Mouse (Mus musculus) granulocyte monocyte progenitor cell, adult 5-6 weeks (primary cell): Measurements from ENCODE around the gene Mnat1. TPM values are rescaled to one million over a fixed set of nuclear protein-coding genes. Genes with fewer than 3 reads are reported as not detected.

Experiments
- ATAC-seq: replicated peaks from 2 replicates; pipeline ENCODE4 v1.8.0; 2016; ENCODE audit warnings: mild to moderate bottlenecking, moderate TSS enrichment, inconsistent platforms; ENCODE audit not compliant: poor library complexity, severe bottlenecking
- total RNA-seq, 2 experiments: library from RNA; stranded (forward) in 1 of 2; stranded (reverse) in 1 of 2; fragments of 200-712, 200-1000 nt in 1 of 2; fragments of >200 nt in 1 of 2; fragmentation: Nextera tagmentation in 1 of 2; gene quantifications; 2 replicates each; pipeline ENCODE4 v1.2.3; 2014 to 2017

Mnat1 gene
- total RNA-seq, 2 experiments from 2014 or later, result 13.5 to 34.0 TPM

DNA sequence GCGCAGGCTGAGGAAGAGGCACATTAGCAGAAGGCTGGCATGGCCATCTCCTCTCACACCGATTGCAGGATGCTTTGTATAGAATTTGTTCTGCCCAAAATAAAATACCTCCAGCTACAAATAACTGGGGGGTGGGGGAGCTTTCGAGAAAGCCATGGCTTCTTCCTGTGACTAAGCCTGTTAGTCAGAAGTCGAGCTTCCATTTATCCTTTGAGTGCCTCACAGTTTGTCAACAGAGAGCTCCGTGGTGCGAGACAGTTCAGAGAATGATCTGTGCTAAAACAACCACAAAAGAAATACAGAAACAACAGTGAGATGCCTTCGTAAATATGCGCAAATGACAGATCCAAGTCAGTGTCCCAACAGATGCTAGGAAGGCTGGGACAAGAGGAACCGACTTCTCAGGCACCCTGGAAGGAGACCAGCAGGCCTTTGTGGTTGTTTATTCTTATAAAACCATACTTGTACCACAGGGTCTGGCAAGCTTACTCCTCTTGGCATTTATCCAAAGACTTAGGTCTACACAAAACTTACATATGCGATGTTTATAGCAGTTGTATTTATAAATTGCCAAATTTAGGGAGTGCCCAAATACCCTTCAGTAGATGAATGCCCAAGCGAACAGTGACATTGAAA lies 172.1 kb downstream of the Mnat1 start:
- ATAC-seq, result no peak

DNA sequence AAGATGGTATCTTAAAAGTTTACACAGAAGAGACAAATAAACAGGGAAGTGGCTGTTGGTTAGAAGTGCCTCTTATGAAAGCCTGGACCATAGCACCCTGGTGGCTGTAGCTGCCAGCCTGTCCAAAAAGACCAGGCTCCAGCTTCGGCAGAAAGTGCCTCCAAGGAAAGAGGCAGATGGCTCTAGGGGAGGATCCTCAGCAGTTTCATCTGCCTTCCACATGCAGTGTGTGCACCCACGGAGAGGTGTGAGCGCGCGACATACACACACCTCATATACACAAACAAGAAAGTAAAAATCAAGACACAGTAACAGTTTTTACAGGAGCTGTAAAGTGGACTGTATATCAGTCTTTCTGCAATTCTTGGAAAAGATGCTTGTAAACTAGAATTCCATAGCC lies 175.1 kb downstream of the Mnat1 start:
- ATAC-seq, result no peak

DNA sequence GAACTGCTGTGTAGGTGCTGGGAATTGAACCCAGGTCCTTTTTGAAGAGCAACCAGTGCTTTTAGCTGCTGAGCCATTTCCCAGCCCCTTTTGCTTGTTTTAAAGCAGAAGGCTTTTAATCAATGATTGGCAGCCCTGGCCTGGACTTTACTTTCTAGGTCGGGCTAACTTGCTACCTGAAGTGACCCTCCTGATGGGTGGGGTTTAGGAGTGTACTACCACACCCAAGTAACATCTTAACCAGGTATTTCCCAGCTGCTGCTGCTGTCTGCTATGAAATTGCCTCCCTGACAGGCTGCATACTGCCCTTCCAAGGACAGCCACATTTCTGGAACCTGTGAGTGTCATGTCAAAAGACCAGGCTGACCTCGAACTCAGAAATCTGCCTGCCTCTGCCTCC lies 177.0 kb downstream of the Mnat1 start:
- no peak for ATAC-seq

DNA sequence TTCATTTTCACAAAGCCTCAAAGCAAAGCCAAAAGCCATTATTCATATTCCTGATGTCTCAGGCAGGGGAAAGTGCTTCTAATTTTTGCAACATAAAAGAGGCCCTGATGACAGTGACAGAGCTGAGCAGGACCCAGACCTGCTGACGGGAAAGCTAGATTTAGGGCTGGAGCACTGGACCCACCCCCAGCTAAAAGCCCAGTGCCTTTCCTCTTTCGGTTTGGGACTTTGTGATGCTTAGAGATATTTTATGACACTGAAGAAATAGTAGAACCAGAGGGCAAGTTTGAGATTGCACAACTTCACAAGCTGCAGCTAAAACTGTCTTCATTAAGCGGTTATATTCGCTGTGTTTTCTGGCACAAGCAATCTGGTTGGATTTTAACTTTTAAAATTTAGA lies 181.1 kb downstream of the Mnat1 start:
- peak; percentile 97 for ATAC-seq

DNA sequence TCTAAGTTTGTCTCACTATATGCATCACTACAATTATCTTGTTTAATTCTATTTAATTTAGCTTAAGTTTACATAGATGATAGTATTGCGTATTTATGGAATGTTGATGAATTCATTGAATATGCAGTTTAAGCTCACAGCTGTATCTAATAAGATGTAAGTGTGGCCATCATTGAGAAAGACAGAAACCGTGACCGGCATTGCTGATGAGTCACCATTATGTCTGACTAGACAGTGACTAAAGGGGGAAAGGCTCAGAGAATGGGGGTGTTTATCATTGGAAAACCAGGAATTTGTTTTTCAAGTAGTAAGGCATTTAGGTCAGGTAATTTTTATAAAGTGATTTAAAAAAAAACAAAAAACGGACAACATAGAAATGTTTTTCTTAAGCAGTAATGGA lies 184.2 kb downstream of the Mnat1 start:
- ATAC-seq, result no peak

DNA sequence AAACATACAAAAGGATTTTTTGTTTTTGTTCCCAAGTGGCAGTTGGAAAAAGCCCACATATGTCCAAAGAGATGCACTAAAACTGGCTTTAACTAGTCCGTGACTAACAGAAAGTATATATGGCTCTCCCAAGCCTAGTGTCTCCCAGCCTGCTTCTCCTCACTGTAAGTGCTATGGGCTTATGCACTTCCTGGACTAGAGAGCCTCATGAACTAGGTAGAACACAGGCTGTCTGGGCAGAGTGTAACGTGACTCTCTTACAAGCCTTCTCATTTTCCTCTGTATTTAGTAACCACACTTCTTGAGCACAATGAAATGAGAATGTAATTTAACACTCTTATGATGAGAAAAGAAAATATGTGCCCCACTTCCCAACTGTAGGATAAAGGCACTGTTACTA lies 185.2 kb downstream of the Mnat1 start:
- no peak for ATAC-seq

DNA sequence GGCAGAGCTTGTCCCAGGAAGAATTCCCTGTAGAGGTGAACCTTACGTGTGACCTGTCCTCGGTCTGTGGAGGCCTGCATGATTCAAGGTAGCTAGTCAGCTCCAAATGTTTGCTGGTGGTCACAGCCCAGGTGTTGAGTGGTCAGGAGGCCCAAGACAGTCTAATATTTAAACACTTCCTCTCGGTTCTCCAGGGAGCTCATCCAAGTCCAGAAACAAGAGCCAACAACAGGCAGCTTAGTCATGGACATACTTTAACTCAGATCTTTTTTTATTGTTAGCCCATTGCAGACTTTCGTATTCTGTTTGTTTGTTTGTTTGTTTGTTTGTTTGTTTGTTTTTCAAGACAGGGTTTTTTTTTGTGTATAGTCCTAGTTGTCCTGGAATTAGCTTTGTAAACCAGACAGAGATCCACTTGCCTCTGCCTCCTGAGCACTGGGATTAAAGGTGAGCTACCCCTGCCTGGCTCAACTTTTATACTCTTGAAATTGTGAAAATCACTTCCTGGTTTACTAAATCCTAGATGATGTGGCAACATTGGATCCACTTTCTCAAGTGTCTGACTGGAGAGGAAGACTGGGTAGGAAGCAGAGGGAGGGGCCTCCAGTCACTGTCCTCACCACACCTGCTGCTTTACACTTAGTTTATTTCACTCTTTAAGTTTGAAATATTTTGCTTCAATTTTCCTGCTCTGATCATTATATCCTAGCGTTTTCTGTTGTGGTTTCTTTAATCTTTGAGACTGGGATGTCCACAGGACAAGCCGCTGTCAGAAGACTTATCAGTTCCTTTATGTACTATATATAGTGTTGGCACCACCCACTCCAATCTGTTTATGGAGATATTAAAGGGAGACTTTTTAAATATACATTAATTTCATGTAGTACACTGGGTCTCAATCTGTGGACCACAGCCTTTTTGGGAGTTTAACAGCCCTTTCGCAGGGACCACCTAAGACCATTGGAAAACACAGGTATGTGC lies 194.5 kb downstream of the Mnat1 start:
- ATAC-seq, result peak; percentile 97

Other genes with a start within 250 kb of the Mnat1 start
- not detected in 2 replicates for gene Six6, start 183.8 kb upstream of the Mnat1 start, total RNA-seq (2014; fragmentation: Nextera tagmentation)
- gene Six6, start 183.8 kb upstream of the Mnat1 start, total RNA-seq (2017), result not detected in 2 replicates
- 0.60 TPM in 1 of 2 replicates, not detected in the other for gene 4930447C04Rik, start 182.9 kb upstream of the Mnat1 start, total RNA-seq (2014; fragmentation: Nextera tagmentation)
- gene 4930447C04Rik, start 182.9 kb upstream of the Mnat1 start, total RNA-seq (2017), result 1.3 and 8.6 TPM in 2 replicates
- not detected in 2 replicates for gene Six1, start 69.8 kb upstream of the Mnat1 start, total RNA-seq (2014; fragmentation: Nextera tagmentation)
- 0.30 TPM in 1 of 2 replicates, not detected in the other for gene Six1, start 69.8 kb upstream of the Mnat1 start, total RNA-seq (2017)
- not detected in 2 replicates for gene Six4, start 10.3 kb upstream of the Mnat1 start, total RNA-seq (2014; fragmentation: Nextera tagmentation)
- not detected in 2 replicates for gene Six4, start 10.3 kb upstream of the Mnat1 start, total RNA-seq (2017)
- gene Trmt5, start 163.0 kb downstream of the Mnat1 start, total RNA-seq (2014; fragmentation: Nextera tagmentation), result 28.0 and 29.2 TPM in 2 replicates
- gene Trmt5, start 163.0 kb downstream of the Mnat1 start, total RNA-seq (2017), result 29.9 and 33.0 TPM in 2 replicates
- gene Slc38a6, start 163.1 kb downstream of the Mnat1 start, total RNA-seq (2014; fragmentation: Nextera tagmentation), result 10.8 and 14.5 TPM in 2 replicates
- gene Slc38a6, start 163.1 kb downstream of the Mnat1 start, total RNA-seq (2017), result 2.8 and 3.1 TPM in 2 replicates